Mouse (Mus musculus): ENCODE data around the gene Adora2a. TPM values are rescaled to one million over a fixed set of nuclear protein-coding genes. Genes with fewer than 3 reads are reported as not detected.
A peak's percentile ranks its signal among the peaks of the same experiment; 100 is the strongest.

Gene Adora2a
- total RNA-seq, 2 experiments from 2014 or later = 0.96 to 1.6 TPM

DNA sequence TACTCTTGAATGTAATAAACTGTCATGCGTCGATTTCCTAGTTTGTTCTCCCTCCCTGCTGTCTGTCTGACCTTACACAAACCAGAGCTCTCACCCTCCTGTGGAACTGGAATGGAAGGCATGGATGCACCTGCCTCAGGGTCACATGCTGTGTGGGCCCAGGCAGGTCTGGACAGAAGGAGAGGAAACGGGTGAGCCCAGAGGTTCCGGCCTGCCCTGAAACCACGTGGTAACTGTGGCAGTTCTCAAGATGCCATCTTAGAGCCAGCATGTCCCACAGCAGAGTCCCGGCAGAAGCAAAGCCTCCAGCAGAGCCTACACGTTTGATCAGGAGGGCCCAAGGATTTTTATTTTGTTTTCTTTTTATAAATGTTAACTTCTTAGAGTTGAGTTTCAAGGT lies 4.3 kb upstream of the Adora2a start:
- DNase-seq (ENCODE audit: low spot score) = no peak

DNA sequence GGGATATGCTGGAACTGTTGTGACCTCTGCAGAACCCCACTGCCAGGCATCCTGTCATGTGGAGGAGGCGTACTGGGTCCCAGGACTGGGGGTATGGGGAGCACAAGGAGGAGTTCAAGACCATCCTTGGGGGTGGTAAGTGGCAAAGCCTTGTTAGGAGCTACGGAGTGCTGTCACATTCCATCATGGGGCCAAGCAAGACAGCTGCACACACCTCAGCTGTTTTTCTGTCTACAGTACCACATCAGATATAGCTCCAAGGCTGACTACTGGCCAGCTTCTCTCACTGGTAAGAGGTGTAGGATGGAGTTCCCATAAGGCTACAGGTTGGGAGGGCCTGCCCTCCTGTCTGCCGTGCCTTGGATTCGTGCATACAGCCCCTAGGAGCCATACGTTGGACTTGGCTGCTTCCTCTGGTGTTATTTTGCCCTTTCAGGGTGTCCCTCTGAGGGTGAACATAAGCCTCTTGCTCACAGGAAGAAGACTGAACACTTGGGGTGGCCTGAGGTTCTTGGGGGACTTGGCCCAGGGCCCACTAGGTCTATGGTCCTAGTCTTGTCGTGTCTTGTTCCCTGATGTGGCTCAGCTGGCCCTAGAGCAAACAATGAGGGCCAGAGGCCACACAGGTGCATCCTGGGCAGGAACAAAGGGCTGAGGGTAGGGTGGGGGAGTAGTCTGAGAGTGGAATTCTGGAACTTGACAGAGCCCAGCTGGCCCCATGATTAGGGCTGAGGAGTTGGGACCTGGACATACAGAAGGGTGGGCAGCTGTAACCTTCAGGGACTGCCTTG lies 2.3 kb upstream of the Adora2a start:
- DNase-seq (ENCODE audit: low spot score) = no peak

DNA sequence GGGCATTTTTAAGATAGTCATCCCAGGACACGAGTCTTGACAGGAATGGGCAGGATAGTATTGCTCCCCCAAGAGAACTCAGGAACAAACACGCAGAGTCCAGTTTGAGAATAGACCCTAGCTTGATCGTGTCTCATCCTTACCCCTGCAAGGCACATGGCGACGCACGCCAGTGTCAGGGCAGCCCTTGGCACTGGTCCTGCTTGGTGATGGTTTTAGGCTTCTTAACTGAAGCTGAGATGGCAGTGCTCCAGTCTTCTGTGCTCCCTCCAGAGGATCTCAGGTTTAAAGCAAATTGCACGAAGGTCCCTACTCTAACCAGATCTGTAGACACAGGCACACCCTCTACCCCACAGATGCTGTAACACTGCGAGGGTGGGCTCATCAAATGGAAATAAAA lies 921 bp upstream of the Adora2a start:
- DNase-seq (ENCODE audit: low spot score) = no peak

DNA sequence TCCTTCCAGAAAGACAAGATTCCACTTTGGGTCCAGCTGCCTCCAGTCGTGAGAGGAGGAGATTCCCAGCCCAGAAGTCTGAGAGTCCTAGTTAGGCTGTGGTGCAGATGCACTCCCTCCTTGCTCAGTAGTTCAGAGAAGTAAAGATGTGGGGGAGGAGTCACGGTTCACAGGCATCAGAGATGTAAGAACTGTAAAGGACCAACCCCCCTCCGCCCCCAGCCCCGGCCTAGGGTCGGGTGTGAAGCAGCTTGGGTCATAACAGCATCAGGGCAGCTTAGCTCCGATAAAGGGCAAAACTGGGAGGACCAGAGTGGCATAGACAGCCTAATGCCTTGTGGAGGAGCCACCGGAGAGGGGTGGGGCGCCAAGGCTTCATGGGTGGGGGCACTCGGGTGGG lies 205 bp upstream of the Adora2a start:
- DNase-seq (ENCODE audit: low spot score) = no peak

DNA sequence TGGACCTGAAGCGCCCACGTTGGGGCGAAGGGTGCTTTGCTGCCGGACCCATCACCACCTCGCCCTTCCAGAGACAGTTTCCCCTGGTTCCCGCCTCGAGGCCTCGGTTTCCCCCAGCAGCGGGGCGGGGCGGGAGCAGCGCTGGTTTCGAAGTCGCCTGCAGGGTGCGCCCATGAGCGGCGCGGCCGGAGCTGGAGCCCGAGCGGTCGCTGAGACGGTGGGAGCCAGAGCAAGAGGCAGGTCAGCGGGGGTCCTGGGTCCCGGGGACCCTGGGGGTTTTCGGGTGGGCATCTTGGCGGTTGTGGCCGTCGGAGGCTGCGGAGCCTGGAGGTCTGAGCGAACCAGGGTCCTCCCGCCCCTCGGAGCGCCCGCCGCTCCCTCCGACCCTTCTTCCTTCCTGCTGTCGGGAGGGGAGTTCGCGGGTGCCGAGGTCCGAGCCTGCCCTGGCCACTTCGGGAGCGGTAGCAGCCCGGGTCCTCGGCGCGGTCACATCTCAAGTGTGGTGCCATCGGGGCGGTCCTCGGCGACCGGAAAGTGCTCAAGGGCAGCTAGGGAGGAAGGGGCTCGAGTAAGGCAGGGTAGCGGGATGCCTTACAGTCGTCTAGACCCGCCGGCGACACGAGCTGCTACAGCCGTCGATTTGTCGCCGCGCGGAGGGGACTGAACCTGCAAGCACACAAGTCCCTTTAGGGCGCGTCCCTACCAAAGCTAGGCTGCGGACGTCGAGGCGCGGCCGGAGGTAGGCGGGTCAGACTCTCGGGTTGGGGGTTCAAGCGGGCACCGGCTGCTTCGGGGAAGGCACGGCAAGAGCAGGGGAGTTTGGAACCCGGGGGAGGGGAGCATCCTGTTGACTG lies 458 bp downstream of the Adora2a start:
- DNase-seq (ENCODE audit: low spot score) = peak; percentile 62

DNA sequence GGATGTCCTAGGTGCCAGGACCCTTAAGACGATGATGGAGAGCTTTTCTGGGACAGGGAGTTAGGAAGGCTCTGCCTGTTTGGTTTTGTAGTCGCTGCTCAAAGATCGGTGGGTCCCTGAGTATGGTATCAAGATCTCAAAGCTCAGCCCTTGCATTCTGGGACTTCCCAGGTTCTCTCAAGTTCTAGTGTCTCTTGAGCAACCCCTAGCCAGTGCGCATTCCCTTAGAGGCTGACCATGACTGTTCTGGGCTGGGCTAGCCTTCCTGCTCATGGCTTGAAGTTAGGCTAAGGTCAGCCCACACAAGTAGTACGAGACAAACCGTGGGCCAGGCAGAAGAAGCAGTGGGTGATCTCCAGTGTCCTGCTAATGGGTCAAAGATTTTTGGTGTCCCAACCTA lies 1.5 kb downstream of the Adora2a start:
- no peak for DNase-seq (ENCODE audit: low spot score)

DNA sequence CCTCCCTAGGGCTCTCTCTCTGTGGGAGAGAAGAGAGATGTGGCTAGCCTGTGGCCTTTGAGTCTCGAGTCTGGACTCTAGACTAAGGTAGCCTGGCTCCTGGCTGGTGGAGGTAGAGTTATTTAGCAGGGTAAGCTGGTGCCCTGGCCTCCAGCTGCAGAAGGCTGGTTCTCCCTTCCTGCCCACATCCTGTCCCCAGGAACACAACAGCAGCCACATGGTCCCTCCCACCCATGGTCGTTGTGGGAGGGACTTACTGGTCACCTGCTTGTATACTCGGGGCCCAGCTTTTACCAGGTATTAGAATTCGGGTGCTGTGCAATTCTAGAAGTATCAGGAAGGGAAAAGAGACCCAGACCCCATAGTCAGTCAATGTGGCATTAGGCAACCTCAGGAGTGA lies 3.6 kb downstream of the Adora2a start:
- DNase-seq (ENCODE audit: low spot score) = no peak

DNA sequence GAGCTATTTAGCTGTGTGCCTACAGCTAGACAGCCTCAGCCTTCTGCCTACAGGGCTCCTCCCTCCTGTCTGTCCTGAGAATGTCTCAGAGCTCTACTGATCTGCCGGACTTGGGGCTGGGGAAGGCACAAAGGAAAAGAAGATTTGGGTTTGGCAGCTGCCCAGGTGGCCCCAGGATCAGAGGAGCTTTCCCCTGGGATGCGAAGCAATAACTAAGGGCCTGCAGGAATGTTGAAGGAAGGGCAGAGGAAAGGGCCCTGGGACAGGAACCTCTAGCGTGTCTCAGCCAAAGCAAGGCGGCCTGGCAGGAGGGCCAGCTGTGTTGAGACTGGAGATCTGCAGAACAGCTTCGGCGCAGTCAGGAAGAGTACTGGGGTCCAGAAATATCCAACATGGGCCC lies 6.3 kb downstream of the Adora2a start:
- DNase-seq (ENCODE audit: low spot score) = no peak

DNA sequence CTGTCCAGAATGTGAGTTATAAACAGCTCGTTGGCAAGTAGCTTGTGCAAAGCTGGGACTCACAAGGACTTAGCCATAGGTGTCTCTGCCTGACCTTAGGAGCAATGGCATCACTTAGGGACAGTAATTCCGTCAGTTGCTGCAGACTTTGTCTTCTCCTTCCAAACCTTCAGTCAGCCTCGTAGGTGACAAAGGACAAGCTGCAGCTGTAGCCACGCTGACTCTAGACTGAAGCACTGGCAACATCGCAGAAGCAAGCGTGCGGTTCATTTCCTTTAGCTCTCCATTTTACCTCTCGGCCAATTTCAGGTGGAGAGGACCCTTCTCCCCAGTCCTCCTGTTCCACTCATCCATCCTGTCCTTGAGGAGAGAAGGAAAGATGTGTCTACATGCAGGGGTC lies 7.3 kb downstream of the Adora2a start:
- DNase-seq (ENCODE audit: low spot score) = no peak

DNA sequence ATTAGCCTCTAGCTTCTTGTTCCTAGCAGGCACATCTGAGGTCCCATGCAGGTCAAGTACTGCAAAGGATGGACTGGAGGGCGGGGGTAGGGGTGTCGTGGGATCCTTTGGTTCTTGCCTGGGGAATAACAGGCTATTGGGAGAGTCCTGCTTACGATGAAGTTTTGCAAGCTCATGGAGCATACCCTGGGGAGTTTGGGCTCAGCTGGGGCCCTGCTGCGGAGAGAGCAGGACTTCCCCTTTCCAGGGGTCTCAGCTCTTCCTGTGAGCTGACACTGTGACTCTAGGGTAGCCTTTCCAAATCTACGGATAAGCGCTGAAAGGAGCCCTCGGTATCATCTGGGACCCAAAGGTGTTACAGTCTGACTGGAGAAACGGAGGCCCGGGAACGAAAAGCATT lies 7.7 kb downstream of the Adora2a start:
- DNase-seq (ENCODE audit: low spot score) = no peak

DNA sequence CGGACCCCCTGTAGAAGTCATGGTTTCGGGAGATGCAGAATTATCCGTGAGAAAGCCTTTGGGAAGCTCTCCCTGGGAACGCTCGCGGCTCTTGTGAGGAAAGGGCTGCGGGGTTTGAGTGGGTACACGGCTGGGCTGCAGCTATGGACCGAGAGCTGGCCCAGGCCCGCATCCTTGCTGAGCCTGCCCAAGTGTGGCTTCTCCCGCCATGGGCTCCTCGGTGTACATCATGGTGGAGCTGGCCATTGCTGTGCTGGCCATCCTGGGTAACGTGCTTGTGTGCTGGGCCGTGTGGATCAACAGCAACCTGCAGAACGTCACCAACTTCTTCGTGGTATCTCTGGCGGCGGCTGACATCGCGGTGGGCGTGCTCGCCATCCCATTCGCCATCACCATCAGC lies 9.1 kb downstream of the Adora2a start:
- no peak for DNase-seq (ENCODE audit: low spot score)

DNA sequence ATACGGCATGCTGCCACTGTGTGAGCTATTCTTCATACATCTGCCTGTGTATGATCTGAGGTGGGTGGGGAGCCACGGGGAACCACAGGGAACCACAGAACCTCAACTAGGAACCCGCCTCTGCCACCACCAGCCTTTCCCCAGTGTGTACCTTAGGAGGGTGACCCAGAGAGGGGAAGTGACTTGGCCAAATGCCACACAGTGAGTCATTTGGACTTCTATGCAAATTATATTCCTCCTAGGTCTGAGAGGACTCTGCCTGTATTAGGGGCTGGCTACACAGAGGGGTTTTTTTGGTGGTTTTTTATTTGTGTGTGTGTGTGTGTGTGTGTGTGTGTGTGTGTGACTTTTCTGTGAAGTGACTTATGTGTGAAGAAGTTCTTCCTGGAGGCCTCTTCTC lies 9.9 kb downstream of the Adora2a start:
- no peak for DNase-seq (ENCODE audit: low spot score)

DNA sequence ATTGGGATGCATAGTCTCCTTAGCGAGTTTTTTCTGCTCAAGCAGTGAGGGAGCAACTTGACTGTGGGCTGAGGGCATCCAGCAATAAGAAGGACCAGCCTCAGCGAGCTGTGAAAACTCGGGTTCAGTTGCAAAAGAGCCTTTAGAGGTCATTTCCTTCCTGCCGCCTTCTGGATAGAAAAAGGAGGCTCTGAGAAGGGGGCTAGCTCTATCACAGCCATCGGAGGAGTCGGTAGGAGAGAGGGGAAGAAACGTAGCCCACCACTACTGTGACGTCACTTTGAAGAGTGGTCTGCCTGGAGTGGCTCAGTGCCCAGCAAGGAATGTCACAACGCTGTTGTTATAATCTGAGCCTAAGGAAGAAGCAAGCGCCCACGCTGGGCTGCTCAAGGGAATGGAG lies 10.4 kb downstream of the Adora2a start:
- no peak for DNase-seq (ENCODE audit: low spot score)

DNA sequence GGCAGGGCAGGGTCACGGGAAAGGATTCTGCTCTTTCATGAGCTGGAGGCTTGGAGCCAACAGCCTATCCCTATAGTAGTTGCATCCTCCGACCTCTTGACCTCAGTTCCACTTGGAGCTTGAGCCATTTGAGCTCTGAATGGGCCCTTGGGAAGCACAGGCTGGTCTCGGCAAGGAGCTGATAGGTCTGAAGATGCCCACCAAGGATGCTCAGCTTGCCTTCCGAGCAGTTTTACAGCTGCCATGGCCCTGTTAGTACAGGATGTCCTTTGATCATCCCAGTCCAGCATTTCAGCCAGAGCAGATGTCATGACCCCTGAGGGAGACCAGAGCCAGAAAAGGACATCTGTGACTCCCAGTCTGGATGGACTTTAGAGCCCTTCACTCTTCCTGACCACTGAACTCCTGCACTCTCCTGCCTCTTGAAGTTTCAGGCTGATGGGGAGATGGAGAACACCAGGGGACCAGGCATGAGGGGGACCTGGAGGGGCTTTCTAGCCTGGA lies 11.6 kb downstream of the Adora2a start:
- DNase-seq (ENCODE audit: low spot score) = no peak

DNA sequence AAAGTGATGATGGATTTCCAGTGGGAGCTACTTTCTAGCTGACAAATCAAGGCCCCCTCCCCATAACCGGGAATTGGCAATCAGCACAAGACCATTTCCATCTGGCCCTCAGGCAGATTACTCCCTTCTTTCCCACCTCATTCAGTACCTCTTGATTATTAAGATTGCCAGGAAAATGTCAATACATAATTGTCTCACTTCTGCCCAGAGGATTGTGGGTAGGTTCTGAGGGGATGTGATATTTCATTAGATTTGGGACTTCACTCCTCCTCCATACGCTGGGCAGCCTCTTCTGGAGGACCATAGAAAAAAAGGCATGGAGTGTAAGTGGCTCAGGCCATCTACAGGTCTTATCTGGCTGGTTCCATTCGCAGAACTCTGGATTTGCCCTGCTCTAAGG lies 15.6 kb downstream of the Adora2a start:
- no peak for DNase-seq (ENCODE audit: low spot score)

DNA sequence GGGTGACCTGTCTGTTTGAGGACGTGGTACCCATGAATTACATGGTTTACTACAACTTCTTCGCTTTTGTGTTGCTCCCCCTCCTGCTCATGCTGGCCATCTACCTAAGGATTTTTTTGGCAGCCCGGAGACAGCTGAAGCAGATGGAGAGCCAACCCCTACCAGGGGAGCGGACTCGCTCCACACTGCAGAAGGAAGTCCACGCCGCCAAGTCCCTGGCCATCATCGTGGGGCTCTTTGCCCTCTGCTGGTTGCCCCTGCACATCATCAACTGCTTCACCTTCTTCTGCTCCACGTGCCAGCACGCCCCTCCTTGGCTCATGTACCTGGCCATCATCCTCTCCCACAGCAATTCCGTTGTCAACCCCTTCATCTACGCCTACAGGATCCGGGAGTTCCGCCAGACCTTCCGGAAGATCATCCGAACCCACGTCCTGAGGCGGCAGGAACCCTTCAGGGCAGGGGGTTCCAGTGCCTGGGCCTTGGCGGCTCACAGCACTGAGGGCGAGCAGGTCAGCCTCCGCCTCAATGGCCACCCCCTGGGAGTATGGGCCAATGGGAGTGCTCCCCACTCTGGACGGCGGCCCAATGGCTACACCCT lies 16.6 kb downstream of the Adora2a start:
- DNase-seq (ENCODE audit: low spot score) = no peak

DNA sequence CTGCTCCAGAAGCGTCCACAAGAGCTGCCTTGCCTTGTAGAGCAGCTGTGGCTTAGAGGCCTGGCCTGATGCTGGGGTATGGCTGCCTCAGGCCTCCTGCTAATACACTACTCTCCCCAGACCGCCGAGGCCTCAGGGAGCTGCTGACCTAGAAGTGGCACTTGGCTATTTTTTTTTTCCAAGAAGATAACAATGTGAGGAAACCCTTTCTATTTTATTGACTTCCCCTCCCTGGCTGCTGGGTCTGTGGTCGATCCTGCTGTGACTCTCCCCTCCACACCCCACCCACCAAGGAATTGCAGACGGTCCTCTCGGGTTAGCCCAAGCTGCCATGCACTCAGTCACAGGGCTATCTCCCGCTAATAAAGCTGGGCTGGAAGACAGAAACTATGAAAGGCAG lies 17.5 kb downstream of the Adora2a start:
- DNase-seq (ENCODE audit: low spot score) = no peak

DNA sequence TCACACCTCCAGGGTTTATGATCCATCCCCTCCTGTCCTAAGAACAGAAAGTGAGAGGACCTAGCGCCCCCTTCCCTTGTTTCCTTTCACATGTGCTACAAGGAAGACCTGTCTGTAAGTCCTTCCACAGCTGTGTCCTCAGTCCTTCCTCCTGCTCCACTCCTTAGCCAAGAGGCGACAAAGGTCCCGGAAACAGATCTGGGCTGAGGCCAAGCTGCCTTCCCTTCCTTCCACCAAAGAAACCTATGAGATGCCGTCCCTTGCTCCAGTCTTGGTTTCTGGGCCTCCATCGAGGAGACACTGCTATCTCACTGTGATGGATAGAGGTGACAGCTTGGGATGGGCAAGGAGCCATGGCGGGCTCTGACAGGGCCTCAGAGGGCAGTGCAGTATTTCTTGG lies 18.4 kb downstream of the Adora2a start:
- no peak for DNase-seq (ENCODE audit: low spot score)

DNA sequence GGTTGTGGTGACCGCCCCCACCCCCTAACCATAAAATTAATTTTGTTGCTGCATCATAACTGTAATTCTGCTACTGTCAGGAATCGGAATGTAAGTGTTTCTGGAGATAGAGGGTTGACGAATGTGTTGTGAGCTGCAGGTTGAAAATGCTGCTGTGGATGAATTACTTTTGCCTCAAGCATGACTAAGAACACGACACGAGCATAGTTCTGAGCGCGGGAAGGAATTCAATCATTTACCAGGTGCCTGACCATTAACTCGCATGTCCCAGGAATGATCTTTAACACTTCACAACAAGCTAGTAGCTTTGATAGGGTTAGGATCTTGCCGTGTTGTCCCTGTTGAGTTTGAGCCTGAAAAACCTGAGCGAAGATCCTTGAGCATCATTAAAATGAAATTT lies 20.6 kb downstream of the Adora2a start:
- no peak for DNase-seq (ENCODE audit: low spot score)

DNA sequence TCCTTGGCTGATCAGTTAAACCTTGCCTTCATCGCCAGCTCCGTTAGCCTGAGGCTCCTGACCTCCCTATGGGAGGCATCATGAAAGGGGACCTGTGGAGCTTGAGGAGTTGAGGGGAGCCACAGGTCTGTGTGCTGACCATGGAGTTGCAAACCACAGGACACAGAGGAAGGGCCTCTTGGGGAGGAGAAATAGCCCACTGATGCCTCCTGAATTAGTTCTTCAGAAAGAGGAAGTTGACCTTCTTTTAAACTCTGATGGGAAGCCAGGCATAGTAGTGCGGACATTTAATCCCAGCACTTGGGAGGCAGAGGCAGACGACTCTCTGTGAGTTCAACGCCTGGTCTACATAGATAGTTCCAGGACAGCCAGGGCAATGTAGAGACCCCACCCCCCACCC lies 22.2 kb downstream of the Adora2a start:
- DNase-seq (ENCODE audit: low spot score) = no peak

DNA sequence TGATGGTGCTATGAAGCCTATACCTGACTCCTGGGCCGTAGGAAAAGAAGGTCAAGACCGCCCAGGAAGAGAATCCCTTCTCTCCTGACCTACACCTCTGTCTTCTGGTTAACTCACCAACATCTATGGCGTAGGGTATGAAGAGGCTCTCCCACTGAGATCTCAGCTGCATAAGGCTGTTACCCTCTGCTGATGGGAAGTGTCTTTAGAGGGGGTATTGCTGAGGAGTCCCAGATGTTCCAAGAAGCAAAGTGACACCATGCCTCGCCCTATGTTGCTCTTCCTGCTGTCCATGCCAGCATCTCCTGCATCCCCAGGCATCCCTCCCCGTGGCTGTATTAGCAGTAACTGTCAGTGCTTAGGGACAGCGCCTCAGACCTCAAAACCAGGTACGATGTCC lies 22.7 kb downstream of the Adora2a start:
- no peak for DNase-seq (ENCODE audit: low spot score)

DNA sequence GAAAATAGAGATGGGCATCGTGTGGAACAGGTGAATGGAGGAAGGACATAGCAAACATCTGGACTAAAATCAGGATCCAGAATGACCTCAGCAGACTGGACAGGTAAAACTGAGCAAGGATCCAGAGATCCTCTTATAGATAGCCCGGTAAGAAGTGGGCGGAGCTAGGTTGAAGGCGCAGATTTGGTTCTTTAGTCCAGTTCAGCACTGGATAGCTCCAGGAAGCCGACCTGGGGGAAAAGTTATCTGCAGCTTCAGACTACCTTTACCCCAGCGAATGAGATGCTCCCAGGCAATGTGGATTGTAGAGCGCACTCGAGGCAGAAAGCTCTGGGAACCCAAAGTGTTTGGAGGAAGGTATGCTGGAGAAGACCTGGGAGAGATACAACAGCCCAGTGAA lies 25.3 kb downstream of the Adora2a start:
- DNase-seq (ENCODE audit: low spot score) = no peak
